Mouse (Mus musculus) forebrain, embryonic 15.5 days (tissue): ENCODE results near the gene Med15. TPM values are rescaled to one million over a fixed set of nuclear protein-coding genes. Genes with fewer than 3 reads are reported as not detected.

Experiments used
- ATAC-seq: fragments of 200-750 bp; cut with Nextera tagmentation; replicated peaks from 2 replicates; pipeline ENCODE4 v1.8.0; 2017; ENCODE audit warnings: mild to moderate bottlenecking, moderate TSS enrichment, moderate library complexity
- H3K27ac ChIP-seq: fragments of 300-500 bp; sonication (generic); replicated peaks from 2 replicates; pipeline ENCODE4 v1.5.1; 2015; ENCODE audit warnings: mild to moderate bottlenecking, inconsistent platforms
- H3K27me3 ChIP-seq: fragments of 300-500 bp; sonication (generic); 2 replicates; pipeline ENCODE4 v1.6.1; 2015; ENCODE audit warnings: inconsistent platforms
- H3K36me3 ChIP-seq: fragments of 300-500 bp; sonication (generic); 2 replicates; pipeline ENCODE4 v1.6.1; 2015; ENCODE audit warnings: mild to moderate bottlenecking, inconsistent platforms
- H3K4me1 ChIP-seq: fragments of 300-500 bp; sonication (generic); 2 replicates; pipeline ENCODE4 v1.6.1; 2015; ENCODE audit warnings: inconsistent platforms
- H3K4me2 ChIP-seq: fragments of 300-500 bp; sonication (generic); replicated peaks from 2 replicates; pipeline ENCODE4 v1.6.1; 2015; ENCODE audit warnings: mild to moderate bottlenecking, inconsistent platforms
- H3K4me3 ChIP-seq: fragments of 300-500 bp; sonication (generic); 2 replicates; pipeline ENCODE4 v1.5.1; 2015; ENCODE audit warnings: mild to moderate bottlenecking, inconsistent platforms
- H3K9ac ChIP-seq: fragments of 300-500 bp; sonication (generic); replicated peaks from 2 replicates; pipeline ENCODE4 v1.6.1; 2015; ENCODE audit warnings: mild to moderate bottlenecking, inconsistent platforms
- H3K9me3 ChIP-seq: fragments of 300-500 bp; sonication (generic); 2 replicates; pipeline ENCODE4 v1.6.1; 2016; ENCODE audit warnings: inconsistent platforms
- WGBS: fragments of 180-500 bp; shearing (Covaris S2); methylation state at CpG from one replicate; pipeline ENCODE4 v1.1.7; 2015; ENCODE audit warnings: mixed read lengths; 5-methylcytosine and 5-hydroxymethylcytosine counted together
- polyA plus RNA-seq: library from polyadenylated mRNA; unstranded; fragments of >200 nt; fragmentation: Nextera tagmentation; extraction: Ambion mirVana; gene quantifications from 2 replicates; pipeline ENCODE4 v1.2.1, GENCODE M21; 2015

Gene Med15
- polyA plus RNA-seq = 44.9 and 48.2 TPM in 2 replicates

- H3K4me1 ChIP-seq = no peaks in the 10 kb centered on the region
- WGBS = 49% methylated on average over 3 of the region's 3 CpGs
- ATAC-seq = no peak
- H3K4me3 ChIP-seq = no peak within 1 kb of the TSS
- H3K27ac ChIP-seq = no peak within 1 kb of the TSS
- no peaks in the 10 kb centered on the region for H3K9me3 ChIP-seq
- H3K27me3 ChIP-seq = no peaks in the 10 kb centered on the region
- H3K36me3 ChIP-seq = no peaks in the 10 kb centered on the region
- H3K4me2 ChIP-seq = no peak within 1 kb of the TSS
- H3K9ac ChIP-seq = no peak within 1 kb of the TSS
Measured at GRCm38 (mm10) chr16:17732841-17733340, at the start of gene Med15. Gene Med15 (minus strand): TSS chr16:17732891.

GRCm38 (mm10) chr16:17779692-17780091 lies 47.0 kb upstream of the Med15 start:
- Histone ChIP-seq H3K27ac (no peak overlapping the region), H3K36me3 (peaks cover 49% of the 10 kb centered on the region), H3K4me3 (no peak overlapping the region), H3K27me3 (no peaks in the 10 kb centered on the region), H3K4me2 (no peak overlapping the region), H3K9ac (no peak overlapping the region), H3K9me3 (no peaks in the 10 kb centered on the region), H3K4me1 (no peaks in the 10 kb centered on the region)
- no peak for ATAC-seq
- 95% methylated on average over 1 of the region's 1 CpGs for WGBS

- ATAC-seq = no peak
- 89% methylated on average over 4 of the region's 4 CpGs for WGBS
- no peaks in the 10 kb centered on the region for H3K27me3 ChIP-seq
- H3K9me3 ChIP-seq = no peaks in the 10 kb centered on the region
- H3K27ac ChIP-seq = no peak overlapping the region
- no peak overlapping the region for H3K4me3 ChIP-seq
- no peak overlapping the region for H3K9ac ChIP-seq
- H3K36me3 ChIP-seq = peaks cover 45% of the 10 kb centered on the region
- no peaks in the 10 kb centered on the region for H3K4me1 ChIP-seq
- no peak overlapping the region for H3K4me2 ChIP-seq
Measured at GRCm38 (mm10) chr16:17778223-17778622, 45.5 kb upstream of the Med15 start.

- no peak overlapping the region for H3K4me3 ChIP-seq
- WGBS = 64% methylated on average over 11 of the region's 11 CpGs
- no peaks in the 10 kb centered on the region for H3K4me1 ChIP-seq
- ATAC-seq = no peak
- H3K27ac ChIP-seq = no peak overlapping the region
- H3K9me3 ChIP-seq = no peaks in the 10 kb centered on the region
- no peak overlapping the region for H3K4me2 ChIP-seq
- peaks cover 50% of the 10 kb centered on the region for H3K36me3 ChIP-seq
- no peaks in the 10 kb centered on the region for H3K27me3 ChIP-seq
- no peak overlapping the region for H3K9ac ChIP-seq
Measured at GRCm38 (mm10) chr16:17776828-17777227, 44.1 kb upstream of the Med15 start.

- peaks cover 48% of the 10 kb centered on the region for H3K36me3 ChIP-seq
- H3K27ac ChIP-seq = no peak overlapping the region
- ATAC-seq = no peak
- H3K4me2 ChIP-seq = no peak overlapping the region
- H3K9ac ChIP-seq = no peak overlapping the region
- no peaks in the 10 kb centered on the region for H3K27me3 ChIP-seq
- no peaks in the 10 kb centered on the region for H3K4me1 ChIP-seq
- H3K4me3 ChIP-seq = no peak overlapping the region
- H3K9me3 ChIP-seq = no peaks in the 10 kb centered on the region
- 81% methylated on average over 4 of the region's 4 CpGs for WGBS
Measured at GRCm38 (mm10) chr16:17771117-17771865, 38.6 kb upstream of the Med15 start.

GRCm38 (mm10) chr16:17768834-17769233 lies 36.1 kb upstream of the Med15 start:
- 81% methylated on average over 7 of the region's 7 CpGs for WGBS
- H3K27me3 ChIP-seq = no peaks in the 10 kb centered on the region
- no peak overlapping the region for H3K27ac ChIP-seq
- H3K4me3 ChIP-seq = no peak overlapping the region
- ATAC-seq = no peak
- no peak overlapping the region for H3K9ac ChIP-seq
- H3K4me2 ChIP-seq = no peak overlapping the region
- no peaks in the 10 kb centered on the region for H3K4me1 ChIP-seq
- no peaks in the 10 kb centered on the region for H3K9me3 ChIP-seq
- H3K36me3 ChIP-seq = peaks cover 53% of the 10 kb centered on the region

- WGBS = 91% methylated on average over 4 of the region's 4 CpGs
Measured at GRCm38 (mm10) chr16:17764108-17764511, 31.4 kb upstream of the Med15 start.

GRCm38 (mm10) chr16:17761074-17761473 lies 28.4 kb upstream of the Med15 start:
- no peak overlapping the region for H3K9ac ChIP-seq
- no peak overlapping the region for H3K4me2 ChIP-seq
- peaks cover 34% of the 10 kb centered on the region for H3K4me1 ChIP-seq
- no peaks in the 10 kb centered on the region for H3K27me3 ChIP-seq
- H3K36me3 ChIP-seq = peaks cover 5% of the 10 kb centered on the region; the same call in 1 of the 2 replicates
- no peak overlapping the region for H3K27ac ChIP-seq
- no peaks in the 10 kb centered on the region for H3K9me3 ChIP-seq
- no peak for ATAC-seq
- 52% methylated on average over 1 of the region's 1 CpGs for WGBS
- H3K4me3 ChIP-seq = peak overlapping the region; percentile 60; the same call in 1 of the 2 replicates

More at GRCm38 (mm10) chr16:17764108-17764511, 31.4 kb upstream of the Med15 start:
- no peaks in the 10 kb centered on the region for H3K9me3 ChIP-seq
- H3K36me3 ChIP-seq = peaks cover 22% of the 10 kb centered on the region; the same call in 1 of the 2 replicates
- H3K27ac ChIP-seq = no peak overlapping the region
- H3K4me1 ChIP-seq = peaks cover 29% of the 10 kb centered on the region
- ATAC-seq = no peak
- no peak overlapping the region for H3K4me2 ChIP-seq
- H3K4me3 ChIP-seq = no peak overlapping the region
- H3K27me3 ChIP-seq = no peaks in the 10 kb centered on the region
- no peak overlapping the region for H3K9ac ChIP-seq

- peak overlapping the region; percentile 60 for H3K4me3 ChIP-seq
- H3K27ac ChIP-seq = 0 out of 2 replicates have a peak overlapping the region, but pooled peaks have one; percentile 65
- peaks cover 4% of the 10 kb centered on the region; the same call in 1 of the 2 replicates for H3K36me3 ChIP-seq
- ATAC-seq = no peak; the same call in 1 of the 2 replicates
- H3K27me3 ChIP-seq = no peaks in the 10 kb centered on the region
- no peak overlapping the region for H3K9ac ChIP-seq
- H3K4me2 ChIP-seq = peak overlapping the region; percentile 74
- H3K4me1 ChIP-seq = peaks cover 34% of the 10 kb centered on the region
- 42% methylated on average over 8 of the region's 8 CpGs for WGBS
- no peaks in the 10 kb centered on the region for H3K9me3 ChIP-seq
Measured at GRCm38 (mm10) chr16:17760657-17761056, 28.0 kb upstream of the Med15 start.

GRCm38 (mm10) chr16:17759813-17760321 lies 27.2 kb upstream of the Med15 start:
- peak overlapping the region; percentile 60 for H3K4me3 ChIP-seq
- no peaks in the 10 kb centered on the region for H3K9me3 ChIP-seq
- peak; percentile 39; the same call in 1 of the 2 replicates for ATAC-seq
- peaks cover 4% of the 10 kb centered on the region; the same call in 1 of the 2 replicates for H3K36me3 ChIP-seq
- WGBS = under 1% methylated on average over 52 of the region's 54 CpGs
- H3K9ac ChIP-seq = peak overlapping the region; percentile 80
- H3K27me3 ChIP-seq = no peaks in the 10 kb centered on the region
- H3K4me1 ChIP-seq = peaks cover 34% of the 10 kb centered on the region
- H3K4me2 ChIP-seq = peak overlapping the region; percentile 74
- H3K27ac ChIP-seq = peak overlapping the region; percentile 65

GRCm38 (mm10) chr16:17759344-17759773 lies 26.7 kb upstream of the Med15 start, which contains the start of gene Klhl22:
Gene Klhl22 (plus strand): TSS chr16:17759618.
- no peaks in the 10 kb centered on the region for H3K27me3 ChIP-seq
- H3K9ac ChIP-seq = peak within 1 kb of the TSS; percentile 80
- H3K4me3 ChIP-seq = peak within 1 kb of the TSS; percentile 60
- H3K4me1 ChIP-seq = peaks cover 34% of the 10 kb centered on the region
- H3K27ac ChIP-seq = peak within 1 kb of the TSS; percentile 65
- peak; percentile 95 for ATAC-seq
- H3K9me3 ChIP-seq = no peaks in the 10 kb centered on the region
- H3K36me3 ChIP-seq = peaks cover under 1% of the 10 kb centered on the region; the same call in 1 of the 2 replicates
- H3K4me2 ChIP-seq = peak within 1 kb of the TSS; percentile 74
- WGBS = under 1% methylated on average over 27 of the region's 28 CpGs

- no peaks in the 10 kb centered on the region for H3K9me3 ChIP-seq
- H3K27ac ChIP-seq = peak overlapping the region; percentile 65
- H3K36me3 ChIP-seq = no peaks in the 10 kb centered on the region
- H3K4me3 ChIP-seq = peak overlapping the region; percentile 60
- H3K9ac ChIP-seq = peak overlapping the region; percentile 80
- peaks cover 34% of the 10 kb centered on the region for H3K4me1 ChIP-seq
- no peaks in the 10 kb centered on the region for H3K27me3 ChIP-seq
- H3K4me2 ChIP-seq = peak overlapping the region; percentile 74
- 56% methylated on average over 9 of the region's 9 CpGs for WGBS
- no peak for ATAC-seq
Measured at GRCm38 (mm10) chr16:17758902-17759301, 26.2 kb upstream of the Med15 start.
